ENCODE assay signal across 21 mouse cellular contexts in genomic region chr4:148912134-148912533, GRCm38 (mm10).
DNase-seq lines count a peak whose midpoint lies in the region; ATAC-seq and TF ChIP-seq lines count a peak whose summit lies in the region.
"Had no signal": no experiment of that assay in that cellular context is flagged by ENCODE, and none has a peak within 500 bp of the region (broad histone marks: within the 10 kb centered on the region; RNA-seq: fewer than 3 reads in every experiment).

No protein-coding gene starts in this region.

- peak overlapping the region; percentile 75 for H3K27ac ChIP-seq in heart, embryonic 11.5 days (ENCODE audit: low read depth, low read length)
- H3K27ac ChIP-seq in hindbrain, embryonic 10.5 days, result 0 out of 2 replicates have a peak overlapping the region, but pooled peaks have one; percentile 0
- H3K27ac ChIP-seq in hindbrain, embryonic 13.5 days, result no peak overlapping the region
- H3K27ac ChIP-seq in limb, embryonic 10.5 days, result peak overlapping the region; percentile 70; the same call in 1 of the 2 replicates
- H3K27ac ChIP-seq: hindbrain, embryonic 12.5 days; liver, embryonic 13.5 days; lung, embryonic 15.5 days; midbrain, embryonic 13.5 days had no signal

- peak overlapping the region; percentile 17; the same call in 1 of the 2 replicates for H3K9ac ChIP-seq in heart, embryonic 11.5 days (ENCODE audit: low read depth, low read length)
- H3K9ac ChIP-seq in hindbrain, embryonic 13.5 days, result no peak overlapping the region
- H3K9ac ChIP-seq: hindbrain, embryonic 12.5 days; liver, embryonic 13.5 days; lung, embryonic 15.5 days; midbrain, embryonic 13.5 days had no signal

- ATAC-seq in heart, embryonic 11.5 days (replicated peaks; ENCODE audit: insufficient number of reproducible peaks, low FRiP score, low TSS enrichment), result no peak
- ATAC-seq in hindbrain, embryonic 13.5 days (ENCODE audit: low FRiP score), result no peak
- ATAC-seq: forebrain, embryonic 14.5 days; midbrain, embryonic 13.5 days had no signal

- no peak for TF ChIP-seq CTCF in E14TG2a.4 (conservative IDR thresholded peaks at IDR 0.05; ENCODE audit: low read length)

- H3K36me3 ChIP-seq in heart, embryonic 11.5 days (ENCODE audit: control insufficient read depth, insufficient read depth, low read length), result no peaks in the 10 kb centered on the region
- peaks cover 9% of the 10 kb centered on the region; the same call in 1 of the 2 replicates for H3K36me3 ChIP-seq in hindbrain, embryonic 10.5 days
- H3K36me3 ChIP-seq in hindbrain, embryonic 13.5 days, result no peaks in the 10 kb centered on the region
- no peaks in the 10 kb centered on the region for H3K36me3 ChIP-seq in E14TG2a.4 (ENCODE audit: insufficient read depth, low read length)
- H3K36me3 ChIP-seq in limb, embryonic 10.5 days, result no peaks in the 10 kb centered on the region
- H3K36me3 ChIP-seq: hindbrain, embryonic 12.5 days; liver, embryonic 13.5 days; lung, embryonic 15.5 days; midbrain, embryonic 13.5 days had no signal

- H3K4me1 ChIP-seq in heart, embryonic 11.5 days (ENCODE audit: control insufficient read depth, insufficient read depth, low read length), result peaks cover 84% of the 10 kb centered on the region
- peaks cover 98% of the 10 kb centered on the region for H3K4me1 ChIP-seq in hindbrain, embryonic 10.5 days (replicated peaks)
- H3K4me1 ChIP-seq in hindbrain, embryonic 13.5 days (replicated peaks), result peaks cover 80% of the 10 kb centered on the region
- H3K4me1 ChIP-seq in E14TG2a.4 (replicated peaks; ENCODE audit: low read depth, low read length), result peaks cover 98% of the 10 kb centered on the region
- H3K4me1 ChIP-seq in limb, embryonic 10.5 days, result peaks cover 91% of the 10 kb centered on the region

- 23% methylated on average over 7 of the region's 7 CpGs for WGBS in heart, embryonic 11.5 days (ENCODE audit: insufficient replicate concordance)
- WGBS in hindbrain, embryonic 10.5 days, result 51% methylated on average over 7 of the region's 7 CpGs
- WGBS in hindbrain, embryonic 13.5 days, result 52% methylated on average over 7 of the region's 7 CpGs
- WGBS in limb, embryonic 10.5 days, result 38% methylated on average over 7 of the region's 7 CpGs

- H3K9me3 ChIP-seq in heart, embryonic 11.5 days (replicated peaks; ENCODE audit: control insufficient read depth, low read length), result no peaks in the 10 kb centered on the region
- H3K9me3 ChIP-seq in hindbrain, embryonic 10.5 days, result no peaks in the 10 kb centered on the region
- H3K9me3 ChIP-seq in hindbrain, embryonic 13.5 days, result no peaks in the 10 kb centered on the region
- H3K9me3 ChIP-seq in E14TG2a.4 (ENCODE audit: low read length), result no peaks in the 10 kb centered on the region
- no peaks in the 10 kb centered on the region for H3K9me3 ChIP-seq in limb, embryonic 10.5 days (replicated peaks)
- H3K9me3 ChIP-seq: hindbrain, embryonic 12.5 days; liver, embryonic 13.5 days; lung, embryonic 15.5 days; midbrain, embryonic 13.5 days had no signal

- no peak overlapping the region for H3K4me3 ChIP-seq in heart, embryonic 11.5 days (ENCODE audit: low read depth, low read length)
- no peak overlapping the region for H3K4me3 ChIP-seq in hindbrain, embryonic 10.5 days
- H3K4me3 ChIP-seq in hindbrain, embryonic 13.5 days, result no peak overlapping the region
- peak overlapping the region; percentile 60 for H3K4me3 ChIP-seq in E14TG2a.4 (replicated peaks; ENCODE audit: low read length)
- no peak overlapping the region; the same call in 1 of the 2 replicates for H3K4me3 ChIP-seq in limb, embryonic 10.5 days
- H3K4me3 ChIP-seq: erythroblast, embryonic 14.5 days; hindbrain, embryonic 12.5 days; liver, embryonic 13.5 days; lung, embryonic 15.5 days; midbrain, embryonic 13.5 days had no signal

- no peaks in the 10 kb centered on the region; the same call in 1 of the 2 replicates for H3K27me3 ChIP-seq in heart, embryonic 11.5 days (ENCODE audit: control insufficient read depth, insufficient read depth, low read length)
- peaks cover 96% of the 10 kb centered on the region for H3K27me3 ChIP-seq in hindbrain, embryonic 10.5 days (ENCODE audit: insufficient read depth, poor library complexity, severe bottlenecking)
- peaks cover 60% of the 10 kb centered on the region for H3K27me3 ChIP-seq in hindbrain, embryonic 13.5 days
- H3K27me3 ChIP-seq in E14TG2a.4 (ENCODE audit: insufficient read depth, low read length), result no peaks in the 10 kb centered on the region
- H3K27me3 ChIP-seq in limb, embryonic 10.5 days (ENCODE audit: low read depth, poor library complexity, severe bottlenecking), result peaks cover 42% of the 10 kb centered on the region
- H3K27me3 ChIP-seq: lung, embryonic 15.5 days had no signal

- no peak for DNase-seq in heart, adult 8-10 months (ENCODE audit: low spot score)
- DNase-seq in hindbrain, embryonic 10.5 days (ENCODE audit: low spot score), result no peak
- DNase-seq in limb, embryonic 10.5 days (ENCODE audit: low spot score), result no peak
- no peak for DNase-seq in lung, postnatal 36 days
- DNase-seq: adrenal gland, adult 2 months; B cell, adult 2 months; cerebellum, adult 2 months; cerebellum, postnatal 36 days; gastrocnemius, postnatal 36 days; kidney, adult 9 months; liver, embryonic 13.5 days; right cerebral cortex, postnatal 25 days; thymus, adult 2 months had no signal

- 0 out of 2 replicates have a peak overlapping the region, but pooled peaks have one; percentile 24 for H3K4me2 ChIP-seq in heart, embryonic 11.5 days
- no peak overlapping the region for H3K4me2 ChIP-seq in hindbrain, embryonic 13.5 days
- H3K4me2 ChIP-seq: hindbrain, embryonic 12.5 days; liver, embryonic 13.5 days; lung, embryonic 15.5 days; midbrain, embryonic 13.5 days had no signal
